Mouse (Mus musculus) lung, adult 2 months (tissue): ENCODE measurements around the gene Dusp27.

Source experiments
- CTCF ChIP-seq: fragments of 200-500 bp; IDR thresholded peaks from 2 replicates; pipeline ENCODE4 v1.5.1; 2011; ENCODE audit warnings: mild to moderate bottlenecking, low read length, control low read depth; ENCODE audit not compliant: insufficient read depth
- POLR2A ChIP-seq: fragments of 200-500 bp; IDR thresholded peaks from 2 replicates; pipeline ENCODE4 v1.6.1; 2011; ENCODE audit warnings: low read depth, mild to moderate bottlenecking, control low read depth, low read length, borderline replicate concordance; ENCODE audit errors: extremely low read depth

- TF ChIP-seq POLR2A, result no peak
- TF ChIP-seq CTCF, result no peak
These were observed 71.5 kb downstream of the Dusp27 start for GRCm38 (mm10) chr1:166056098-166056756.
